Mouse (Mus musculus) heart, embryonic 16.5 days (tissue): ENCODE results near the gene Zfp420. TPM values are rescaled to one million over a fixed set of nuclear protein-coding genes. Genes with fewer than 3 reads are reported as not detected.
"Not testable (repeated sequence)": the region's sequence is repeated elsewhere in the genome, so short reads cannot be mapped to it uniquely, and the experiment has no call there.

Source experiments
- ATAC-seq: fragments of 200-750 bp; cut with Nextera tagmentation; replicated peaks from 2 replicates; pipeline ENCODE4 v1.8.0; 2017; ENCODE audit warnings: moderate number of reproducible peaks; ENCODE audit not compliant: insufficient read depth, low FRiP score; ENCODE audit errors: extremely low read depth
- H3K27ac ChIP-seq: fragments of 300-500 bp; sonication (generic); 2 replicates; pipeline ENCODE4 v1.5.1; 2014; ENCODE audit warnings: mild to moderate bottlenecking, low read length, control low read depth, moderate library complexity
- H3K27me3 ChIP-seq: fragments of 300-500 bp; sonication (generic); 2 replicates; pipeline ENCODE4 v1.6.1; 2014; ENCODE audit warnings: low read length, mixed read lengths; ENCODE audit not compliant: control insufficient read depth, insufficient read depth
- H3K36me3 ChIP-seq: fragments of 300-500 bp; sonication (generic); 2 replicates; pipeline ENCODE4 v1.6.1; 2014; ENCODE audit not compliant: control insufficient read depth, insufficient read depth
- H3K4me1 ChIP-seq: fragments of 300-500 bp; sonication (generic); 2 replicates; pipeline ENCODE4 v1.6.1; 2014; ENCODE audit warnings: low read length, mixed read lengths; ENCODE audit not compliant: control insufficient read depth, insufficient read depth
- H3K4me2 ChIP-seq: fragments of 300-500 bp; sonication (generic); 2 replicates; pipeline ENCODE4 v1.6.1; 2014; ENCODE audit warnings: low read depth, mild to moderate bottlenecking, control low read depth, low read length
- H3K4me3 ChIP-seq: fragments of 300-500 bp; sonication (generic); 2 replicates; pipeline ENCODE4 v1.5.1; 2014; ENCODE audit warnings: mild to moderate bottlenecking, control low read depth, low read length
- H3K9ac ChIP-seq: fragments of 300-500 bp; sonication (generic); 2 replicates; pipeline ENCODE4 v1.6.1; 2014; ENCODE audit warnings: low read length, control low read depth
- H3K9me3 ChIP-seq: fragments of 300-500 bp; sonication (generic); replicated peaks from 2 replicates; pipeline ENCODE4 v1.6.1; 2016; ENCODE audit warnings: low read length; ENCODE audit not compliant: control insufficient read depth
- WGBS: fragments of 180-500 bp; shearing (Covaris S2); extraction: QIAGEN DNeasy Blood & Tissue Kit; methylation state at CpG from one replicate; pipeline ENCODE4 v1.1.7; 2014; 5-methylcytosine and 5-hydroxymethylcytosine counted together
- polyA plus RNA-seq: library from polyadenylated mRNA; unstranded; fragments of >200 nt; fragmentation: Nextera tagmentation; extraction: Ambion mirVana; gene quantifications from 2 replicates; pipeline ENCODE4 v1.2.1, GENCODE M21; 2015

Gene Zfp420
- polyA plus RNA-seq, 1 experiment from 2014 or later = 4.2 TPM

DNA sequence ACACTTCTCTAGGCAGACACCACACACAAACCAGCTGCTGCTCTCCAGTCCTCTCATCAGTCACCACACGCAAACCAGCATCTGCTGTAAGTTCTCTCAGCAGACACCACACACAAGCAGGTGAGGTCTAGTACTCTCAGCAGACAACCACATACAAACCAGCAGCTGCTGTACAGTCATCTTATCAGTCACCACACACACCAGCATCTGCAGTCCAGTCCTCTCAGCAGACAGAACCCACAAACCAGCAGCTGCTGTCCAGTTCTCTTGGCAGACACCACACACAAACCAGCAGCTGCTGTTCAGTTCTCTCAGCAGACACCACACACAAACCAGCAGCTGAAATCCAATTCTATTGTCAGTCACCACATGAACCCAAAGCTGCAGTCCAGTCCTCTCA, 23.0 kb upstream of the Zfp420 start:
- Histone ChIP-seq H3K9me3 (no peaks in the 10 kb centered on the region), H3K4me1 (no peaks in the 10 kb centered on the region), H3K36me3 (peaks cover 11% of the 10 kb centered on the region), H3K9ac (no peak overlapping the region), H3K27ac (no peak overlapping the region), H3K4me2 (no peak overlapping the region), H3K27me3 (no peaks in the 10 kb centered on the region), H3K4me3 (no peak overlapping the region)
- no peak for ATAC-seq
- WGBS = 92% methylated on average over 1 of the region's 1 CpGs

DNA sequence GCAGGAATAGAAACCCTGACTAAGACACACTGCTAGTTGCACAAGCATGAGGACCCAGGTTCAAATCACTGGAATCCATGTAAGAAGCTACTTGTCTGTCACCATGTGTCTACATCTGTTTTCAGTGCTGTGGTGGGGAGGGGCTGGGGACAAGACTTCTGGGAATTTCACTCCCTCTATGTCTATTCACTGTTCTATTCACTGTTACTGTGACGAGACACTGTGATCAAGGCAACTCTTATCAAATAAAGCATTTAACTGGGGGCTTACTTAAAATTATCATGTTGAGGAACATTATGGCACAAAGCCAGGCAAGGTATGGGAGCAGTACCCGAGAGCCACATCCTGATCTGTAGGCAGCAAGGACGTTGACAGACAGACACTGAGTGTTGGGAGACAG, 20.5 kb upstream of the Zfp420 start:
- 71% methylated on average over 3 of the region's 3 CpGs for WGBS
- H3K4me2 ChIP-seq = no peak overlapping the region
- no peak overlapping the region for H3K27ac ChIP-seq
- H3K9ac ChIP-seq = no peak overlapping the region
- H3K36me3 ChIP-seq = no peaks in the 10 kb centered on the region
- no peaks in the 10 kb centered on the region for H3K9me3 ChIP-seq
- ATAC-seq = no peak
- H3K27me3 ChIP-seq = no peaks in the 10 kb centered on the region
- no peaks in the 10 kb centered on the region for H3K4me1 ChIP-seq
- no peak overlapping the region for H3K4me3 ChIP-seq

DNA sequence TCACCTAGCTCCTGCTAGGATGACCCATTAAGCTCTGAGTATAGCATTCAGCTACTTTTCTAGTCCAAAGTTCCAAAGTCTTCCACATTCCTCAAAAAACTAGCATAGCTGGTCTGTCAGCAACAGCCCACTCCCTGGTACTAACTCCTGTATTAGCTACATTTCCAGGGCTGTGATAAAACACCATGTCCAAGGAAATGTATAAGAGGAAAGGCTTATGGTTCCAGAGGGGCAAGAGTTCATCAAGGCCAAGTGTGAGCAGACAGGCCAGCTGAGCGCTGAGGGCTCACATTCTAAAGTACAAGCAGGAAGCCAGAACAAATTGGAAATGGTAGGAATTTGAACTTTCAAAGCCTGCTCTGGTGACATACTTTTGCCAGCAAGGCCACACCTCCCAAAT, 17.7 kb upstream of the Zfp420 start:
- H3K4me3 ChIP-seq = no peak overlapping the region
- H3K4me1 ChIP-seq = no peaks in the 10 kb centered on the region
- no peak for ATAC-seq
- no peaks in the 10 kb centered on the region for H3K27me3 ChIP-seq
- H3K9me3 ChIP-seq = no peaks in the 10 kb centered on the region
- no peaks in the 10 kb centered on the region; the same call in 1 of the 2 replicates for H3K36me3 ChIP-seq
- no peak overlapping the region for H3K27ac ChIP-seq
- no peak overlapping the region for H3K4me2 ChIP-seq
- WGBS = 87% methylated on average over 1 of the region's 1 CpGs
- H3K9ac ChIP-seq = no peak overlapping the region

DNA sequence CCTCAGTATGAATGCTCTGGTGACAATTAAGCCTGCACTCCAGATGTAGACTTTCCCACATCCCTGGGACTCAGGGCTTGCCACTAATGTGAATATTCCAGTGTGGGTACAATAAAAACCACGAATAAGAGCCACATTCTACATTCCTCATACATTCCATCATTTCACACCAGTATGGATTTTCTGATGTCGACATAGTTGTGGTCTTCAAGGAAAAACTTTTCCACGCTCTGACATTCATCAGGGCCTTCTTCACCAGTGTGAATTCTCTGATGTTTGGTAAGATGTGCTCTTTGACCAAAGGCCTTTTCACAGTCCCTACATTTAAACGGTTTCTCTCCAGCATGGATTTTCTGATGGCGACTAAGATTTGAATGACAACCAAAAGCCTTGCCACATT, 15.2 kb upstream of the Zfp420 start:
- H3K27ac ChIP-seq = no peak overlapping the region
- no peak for ATAC-seq
- WGBS = 85% methylated on average over 5 of the region's 5 CpGs
- H3K9ac ChIP-seq = no peak overlapping the region
- H3K4me3 ChIP-seq = no peak overlapping the region
- no peaks in the 10 kb centered on the region for H3K4me1 ChIP-seq
- no peak overlapping the region for H3K4me2 ChIP-seq
- H3K36me3 ChIP-seq = no peaks in the 10 kb centered on the region; the same call in 1 of the 2 replicates
- no peaks in the 10 kb centered on the region for H3K9me3 ChIP-seq
- no peaks in the 10 kb centered on the region for H3K27me3 ChIP-seq

DNA sequence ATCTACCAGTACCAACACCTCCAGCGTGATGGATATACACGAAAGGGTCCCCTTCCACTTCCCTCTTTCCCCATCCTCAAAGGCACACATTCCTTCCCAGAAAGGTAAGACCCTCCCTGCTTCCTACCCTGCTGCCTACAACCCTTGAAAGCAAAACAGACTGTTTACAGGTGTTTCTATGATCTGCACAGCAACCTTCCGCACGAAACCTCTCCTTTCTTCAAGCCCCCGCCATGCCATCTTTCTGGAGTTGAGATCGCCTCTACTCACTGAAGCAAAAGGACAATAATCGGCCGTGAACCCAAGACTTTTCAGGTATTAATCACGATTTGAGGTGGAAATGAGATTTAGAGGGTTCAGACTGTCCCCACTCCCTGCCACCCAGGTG, 7.0 kb upstream of the Zfp420 start:
- no peaks in the 10 kb centered on the region for H3K27me3 ChIP-seq
- H3K36me3 ChIP-seq = no peaks in the 10 kb centered on the region
- peaks cover 6% of the 10 kb centered on the region; the same call in 1 of the 2 replicates for H3K4me1 ChIP-seq
- 0 out of 2 replicates have a peak, but pooled peaks cover 3% of the 10 kb centered on the region for H3K9me3 ChIP-seq
- no peak overlapping the region for H3K27ac ChIP-seq
- H3K4me2 ChIP-seq = peak overlapping the region; percentile 91
- no peak for ATAC-seq
- H3K9ac ChIP-seq = peak overlapping the region; percentile 77
- peak overlapping the region; percentile 77 for H3K4me3 ChIP-seq
- WGBS = 53% methylated on average over 9 of the region's 9 CpGs

DNA sequence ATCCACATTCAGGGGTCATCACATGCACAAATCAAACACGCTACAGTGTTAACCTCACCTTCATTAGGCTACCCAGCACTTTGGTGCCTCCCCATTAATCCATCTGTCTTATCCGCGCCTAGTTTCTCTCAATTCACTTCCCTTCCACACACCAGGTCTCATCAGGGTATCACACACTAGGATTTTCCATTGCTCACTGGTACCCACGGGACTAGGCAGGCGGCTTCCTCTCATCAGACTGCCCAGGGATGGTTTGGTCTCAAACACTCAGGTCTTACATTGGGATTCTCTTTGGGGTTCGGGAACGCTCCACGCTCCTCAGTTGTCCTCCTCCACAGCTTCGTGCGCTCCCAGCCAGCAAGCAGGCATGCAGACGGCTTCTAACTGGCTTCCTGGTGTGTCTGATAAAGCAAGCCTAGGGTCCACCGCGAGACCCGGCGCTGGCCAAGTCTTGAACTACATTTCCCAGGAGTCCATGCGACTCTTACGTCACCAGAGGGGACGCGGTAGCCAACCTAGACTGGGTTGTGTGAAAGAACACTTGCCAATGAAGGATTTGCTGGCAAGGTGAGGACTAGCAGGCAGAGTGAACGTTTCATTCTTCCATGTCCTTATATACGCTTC, 6.4 kb upstream of the Zfp420 start, which contains the start of gene Zfp940:
Gene Zfp940, minus strand, starts transcription at position 451 of the 624 bp plus-strand sequence.
- H3K4me2 ChIP-seq = peak within 1 kb of the TSS; percentile 91
- no peaks in the 10 kb centered on the region for H3K27me3 ChIP-seq
- H3K36me3 ChIP-seq = no peaks in the 10 kb centered on the region
- ATAC-seq = peak; percentile 92
- peak within 1 kb of the TSS; percentile 77 for H3K9ac ChIP-seq
- 0 out of 2 replicates have a peak, but pooled peaks cover 3% of the 10 kb centered on the region for H3K9me3 ChIP-seq
- H3K27ac ChIP-seq = no peak within 1 kb of the TSS
- under 1% methylated on average over 21 of the region's 21 CpGs for WGBS
- peak within 1 kb of the TSS; percentile 77 for H3K4me3 ChIP-seq
- H3K4me1 ChIP-seq = peaks cover 6% of the 10 kb centered on the region; the same call in 1 of the 2 replicates

DNA sequence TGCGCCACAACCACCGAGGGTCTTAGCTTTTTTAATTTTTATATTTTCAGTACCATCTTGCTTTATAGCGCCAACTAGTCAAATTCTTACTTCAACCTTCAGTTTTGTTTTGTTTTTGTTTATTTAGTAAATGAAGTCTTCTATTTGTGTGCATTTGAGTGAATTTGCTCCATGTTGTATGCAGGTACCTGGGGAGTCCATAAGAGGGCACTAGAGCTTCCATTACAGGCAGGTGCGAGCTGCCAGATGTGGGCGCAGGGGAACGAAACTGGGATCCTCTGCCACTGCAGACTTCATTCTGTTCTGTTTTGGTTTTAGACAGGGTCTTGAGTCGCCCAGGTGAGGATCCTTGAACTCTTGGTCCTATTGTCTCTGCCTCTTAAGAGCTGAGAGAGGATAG, 1.9 kb downstream of the Zfp420 start:
- H3K9me3 ChIP-seq = no peaks in the 10 kb centered on the region
- no peak overlapping the region for H3K27ac ChIP-seq
- H3K36me3 ChIP-seq = peaks cover 5% of the 10 kb centered on the region
- H3K27me3 ChIP-seq = no peaks in the 10 kb centered on the region
- no peak for ATAC-seq
- WGBS = 84% methylated on average over 7 of the region's 7 CpGs
- H3K4me3 ChIP-seq = no peak overlapping the region
- H3K4me1 ChIP-seq = peaks cover 9% of the 10 kb centered on the region
- H3K9ac ChIP-seq = no peak overlapping the region
- no peak overlapping the region for H3K4me2 ChIP-seq

DNA sequence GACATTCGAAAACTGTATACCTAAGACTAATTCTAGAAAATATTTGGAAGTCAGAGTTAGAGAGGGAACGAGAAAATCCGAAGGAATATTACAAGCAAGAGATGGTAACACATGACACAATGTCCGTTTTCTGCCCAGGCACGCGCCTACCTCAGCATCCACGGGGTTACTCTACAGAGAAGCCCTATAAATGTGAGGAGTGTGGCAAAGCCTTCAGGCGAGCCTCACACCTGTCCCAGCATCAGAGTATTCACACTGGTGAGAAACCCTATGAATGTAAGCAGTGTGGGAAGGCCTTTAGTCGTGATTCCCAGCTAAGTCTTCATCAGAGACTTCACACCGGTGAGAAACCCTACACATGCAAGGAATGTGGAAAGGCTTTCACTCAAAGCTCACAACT, 14.5 kb downstream of the Zfp420 start:
- 89% methylated on average over 10 of the region's 10 CpGs for WGBS
- no peak overlapping the region for H3K27ac ChIP-seq
- ATAC-seq = no peak
- H3K36me3 ChIP-seq = peaks cover 30% of the 10 kb centered on the region
- no peaks in the 10 kb centered on the region for H3K4me1 ChIP-seq
- no peak overlapping the region for H3K4me3 ChIP-seq
- H3K9me3 ChIP-seq = peaks cover 40% of the 10 kb centered on the region
- no peaks in the 10 kb centered on the region for H3K27me3 ChIP-seq
- no peak overlapping the region for H3K9ac ChIP-seq
- no peak overlapping the region for H3K4me2 ChIP-seq

DNA sequence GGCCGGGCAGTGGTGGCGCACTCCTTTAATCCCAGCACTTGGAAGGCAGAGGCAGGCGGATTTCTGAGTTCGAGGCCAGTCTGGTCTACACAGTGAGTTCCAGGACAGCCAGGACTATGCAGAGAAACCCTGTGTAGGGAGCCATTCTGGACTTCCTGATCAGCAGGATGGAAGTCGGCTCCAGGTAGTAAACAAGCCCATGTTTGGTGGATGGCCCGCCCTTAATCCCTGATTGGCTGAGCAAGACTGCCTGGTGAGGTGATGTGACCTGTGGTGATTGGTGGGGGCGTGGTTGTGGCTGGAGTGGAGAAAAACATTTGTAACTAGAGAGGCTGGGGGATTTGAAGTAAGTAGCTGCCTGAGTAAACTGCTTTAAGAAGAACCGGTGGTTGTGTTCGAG, 17.8 kb downstream of the Zfp420 start:
- H3K9me3 ChIP-seq = peaks cover 24% of the 10 kb centered on the region
- H3K36me3 ChIP-seq = peaks cover 30% of the 10 kb centered on the region
- ATAC-seq, H3K4me2 ChIP-seq, H3K4me3 ChIP-seq, H3K27me3 ChIP-seq, H3K9ac ChIP-seq, H3K4me1 ChIP-seq, H3K27ac ChIP-seq: not testable (repeated sequence)
- 92% methylated on average over 9 of the region's 9 CpGs for WGBS
